Mouse (Mus musculus) sigmoid colon, adult 10 weeks (tissue): ENCODE results near the gene Esp8. TPM values are rescaled to one million over a fixed set of nuclear protein-coding genes. Genes with fewer than 3 reads are reported as not detected.

ENCODE experiments used
- polyA plus RNA-seq: library from polyadenylated mRNA; stranded (reverse); fragments of 350-450 nt; fragmentation: Illumina TruSeq; extraction: RNeasy Lipid Tissue Mini Kit (QIAGEN cat#74804); gene quantifications from one replicate; pipeline ENCODE4 v1.2.3, GENCODE M21; 2014; ENCODE audit warnings: low read depth, low replicate concordance

The Esp8 gene
- polyA plus RNA-seq: not detected

DNA sequence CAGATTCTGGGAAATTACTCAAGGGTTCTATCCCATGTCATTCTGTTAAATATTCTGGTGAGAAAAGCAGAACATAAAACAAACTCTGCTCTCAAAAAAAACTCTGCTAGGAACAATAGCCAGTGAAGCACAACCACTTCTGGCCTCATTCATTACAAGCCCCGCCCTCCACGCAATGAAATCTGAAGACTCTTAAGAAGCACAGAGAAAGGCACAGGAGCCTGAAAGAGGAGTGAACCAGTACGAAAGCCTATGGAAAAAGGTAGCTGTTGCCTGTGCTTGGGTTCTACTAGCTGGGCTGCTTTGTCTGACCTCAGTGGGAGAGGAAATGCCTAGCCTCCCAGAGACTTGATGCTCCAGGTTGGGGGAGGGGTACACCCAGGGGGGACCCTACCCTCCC is at the start of gene Esp8:
TSS of gene Esp8 (plus strand) at position 205 of the 400 bp plus-strand sequence.

DNA sequence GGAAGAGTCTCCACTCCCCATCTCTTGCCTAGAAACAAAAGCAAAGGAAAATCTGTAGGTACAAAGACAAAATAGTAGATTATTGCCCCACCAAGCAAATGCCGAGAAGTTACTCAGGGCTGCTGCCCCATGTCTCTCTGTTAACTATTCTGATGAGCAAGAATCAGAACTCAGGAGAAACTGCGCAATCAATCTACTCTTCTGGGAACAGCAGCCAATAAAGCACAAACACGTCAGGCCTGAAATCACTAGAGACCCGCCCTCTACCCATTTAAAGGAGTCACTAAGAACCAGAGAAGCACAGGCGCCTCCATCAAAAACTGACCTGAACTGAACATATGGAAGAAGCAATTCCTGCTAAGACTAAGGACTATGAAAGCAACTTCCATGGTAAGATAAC is 41.4 kb downstream of the Esp8 start, which contains the start of gene Esp6:
TSS of gene Esp6 (plus strand) at position 301 of the 400 bp plus-strand sequence.

Other genes with a start within 250 kb of the Esp8 start
- gene Crisp1, start 200.8 kb upstream of the Esp8 start, polyA plus RNA-seq: 3.1 TPM
- not detected for gene Esp6, start 41.5 kb downstream of the Esp8 start, polyA plus RNA-seq
- not detected for gene Esp4, start 78.6 kb downstream of the Esp8 start, polyA plus RNA-seq
- not detected for gene Esp3, start 112.1 kb downstream of the Esp8 start, polyA plus RNA-seq
- gene Esp1, start 207.1 kb downstream of the Esp8 start, polyA plus RNA-seq: not detected